Mouse (Mus musculus) MEL (cell line): ENCODE data around the gene Tead1. TPM values are rescaled to one million over a fixed set of nuclear protein-coding genes. Genes with fewer than 3 reads are reported as not detected.
A peak's percentile ranks its signal among the peaks of the same experiment; 100 is the strongest.

Experiments
- DNase-seq: peaks from one replicate; pipeline ENCODE4 v3.0.0; 2011; ENCODE audit warnings: low read depth, low spot score
- H3K27ac ChIP-seq: 2 replicates; pipeline ENCODE4 v1.5.1; 2012; ENCODE audit warnings: low read depth, mild to moderate bottlenecking, control low read depth, low read length, moderate library complexity; ENCODE audit not compliant: control insufficient read depth
- H3K27me3 ChIP-seq, 2 experiments: fragments of 150-350 bp in 1 of 2; sonication (generic) in 1 of 2; 2 replicates each; pipeline ENCODE4 v1.6.1; 2012; ENCODE audit warnings: low read length in 2 of 2, mild to moderate bottlenecking in 2 of 2, improper control_type of control experiment in 1 of 2, moderate library complexity in 1 of 2; ENCODE audit not compliant: insufficient read depth in 2 of 2, control insufficient read depth in 1 of 2
- H3K36me3 ChIP-seq, 2 experiments: 2 replicates each; pipeline ENCODE4 v1.6.1; 2012 to 2014; ENCODE audit warnings: low read length in 2 of 2, improper control_type of control experiment in 1 of 2, inconsistent platforms in 1 of 2, mild to moderate bottlenecking in 1 of 2; ENCODE audit not compliant: insufficient read depth in 2 of 2, control insufficient read depth in 1 of 2
- H3K4me1 ChIP-seq, 2 experiments: fragments of 150-350 bp in 1 of 2; sonication (generic) in 1 of 2; 2 replicates each; pipeline ENCODE4 v1.6.1; 2012; ENCODE audit warnings: low read length in 2 of 2, improper control_type of control experiment in 1 of 2, mild to moderate bottlenecking in 1 of 2; ENCODE audit not compliant: insufficient read depth in 2 of 2, control insufficient read depth in 1 of 2
- H3K4me3 ChIP-seq, 2 experiments: fragments of 150-350 bp in 1 of 2; sonication (generic) in 1 of 2; 2 replicates each; pipeline ENCODE4 v1.5.1; 2012; ENCODE audit warnings: low read depth in 2 of 2, low read length in 2 of 2, mild to moderate bottlenecking in 2 of 2, moderate library complexity in 2 of 2, control low read depth in 1 of 2, improper control_type of control experiment in 1 of 2; ENCODE audit not compliant: control insufficient read depth in 1 of 2, insufficient read depth in 1 of 2
- H3K79me2 ChIP-seq: 2 replicates; pipeline ENCODE4 v1.6.1; 2012; ENCODE audit warnings: mild to moderate bottlenecking, low read length, moderate library complexity; ENCODE audit not compliant: control insufficient read depth, poor library complexity, insufficient read depth
- H3K9ac ChIP-seq: 2 replicates; pipeline ENCODE4 v1.6.1; 2012; ENCODE audit warnings: low read depth, mild to moderate bottlenecking, control low read depth, low read length, moderate library complexity; ENCODE audit not compliant: control insufficient read depth, poor library complexity, severe bottlenecking
- H3K9me3 ChIP-seq: fragments of 150-350 bp; sonication (generic); replicated peaks from 2 replicates; pipeline ENCODE4 v1.6.1; 2012; ENCODE audit warnings: mild to moderate bottlenecking, low read length, improper control_type of control experiment, moderate library complexity; ENCODE audit not compliant: insufficient read depth
- CHD2 ChIP-seq: IDR thresholded peaks from 2 replicates; pipeline ENCODE4 v1.6.1; 2011; ENCODE audit warnings: low read length, improper control_type of control experiment
- CTCF ChIP-seq, 3 experiments: IDR thresholded peaks in 2 of 3; conservative IDR thresholded peaks in 1 of 3; 2 replicates each; pipeline ENCODE4 v1.5.1; 2011 to 2012; ENCODE audit warnings: low read length in 3 of 3, low read depth in 2 of 3, mild to moderate bottlenecking in 2 of 3, improper control_type of control experiment in 1 of 3, inconsistent platforms in 1 of 3, mixed read lengths in 1 of 3, moderate library complexity in 1 of 3; ENCODE audit not compliant: control insufficient read depth in 1 of 3, insufficient read depth in 1 of 3, poor library complexity in 1 of 3, severe bottlenecking in 1 of 3
- ELF1 ChIP-seq: IDR thresholded peaks from 2 replicates; pipeline ENCODE4 v1.6.1; 2014; ENCODE audit warnings: low read depth, mild to moderate bottlenecking, inconsistent platforms, low read length, improper control_type of control experiment, moderate library complexity
- GABPA ChIP-seq: IDR thresholded peaks from 2 replicates; pipeline ENCODE4 v1.6.1; 2012; ENCODE audit warnings: low read depth, mild to moderate bottlenecking, inconsistent platforms, low read length, improper control_type of control experiment, moderate library complexity
- GATA1 ChIP-seq: IDR thresholded peaks from 2 replicates; pipeline ENCODE4 v1.6.1; 2011; ENCODE audit warnings: low read depth, low read length, improper control_type of control experiment
- HCFC1 ChIP-seq: IDR thresholded peaks from 2 replicates; pipeline ENCODE4 v1.6.1; 2012; ENCODE audit warnings: low read depth, mild to moderate bottlenecking, inconsistent platforms, low read length, improper control_type of control experiment, moderate library complexity
- JUND ChIP-seq: IDR thresholded peaks from 2 replicates; pipeline ENCODE4 v1.6.1; 2011; ENCODE audit warnings: low read depth, mild to moderate bottlenecking, improper control_type of control experiment, low read length
- MAX ChIP-seq: IDR thresholded peaks from 2 replicates; pipeline ENCODE4 v1.6.1; 2011; ENCODE audit warnings: low read length, improper control_type of control experiment
- MEF2A ChIP-seq: IDR thresholded peaks from 2 replicates; pipeline ENCODE4 v1.6.1; 2014; ENCODE audit warnings: low read depth, mild to moderate bottlenecking, inconsistent platforms, low read length, improper control_type of control experiment; ENCODE audit not compliant: poor library complexity, insufficient replicate concordance, severe bottlenecking; ENCODE audit errors: extremely low read depth
- NRF1 ChIP-seq: IDR thresholded peaks from 2 replicates; pipeline ENCODE4 v1.6.1; 2014; ENCODE audit warnings: low read depth, mild to moderate bottlenecking, inconsistent platforms, low read length, improper control_type of control experiment, moderate library complexity; ENCODE audit not compliant: poor library complexity, insufficient read depth, severe bottlenecking
- POLR2A ChIP-seq, 2 experiments: IDR thresholded peaks; 2 replicates each; pipeline ENCODE4 v1.6.1; 2011 to 2012; ENCODE audit warnings: low read length in 2 of 2, mild to moderate bottlenecking in 2 of 2, control low read depth in 1 of 2, improper control_type of control experiment in 1 of 2, low read depth in 1 of 2, moderate library complexity in 1 of 2; ENCODE audit not compliant: control insufficient read depth in 1 of 2, insufficient read depth in 1 of 2, poor library complexity in 1 of 2
- RAD21 ChIP-seq: IDR thresholded peaks from 2 replicates; pipeline ENCODE4 v1.6.1; 2011; ENCODE audit warnings: mild to moderate bottlenecking, low read depth, low read length, improper control_type of control experiment
- RCOR1 ChIP-seq: IDR thresholded peaks from 2 replicates; pipeline ENCODE4 v1.6.1; 2012; ENCODE audit warnings: low read depth, mild to moderate bottlenecking, inconsistent platforms, low read length, improper control_type of control experiment
- SIN3A ChIP-seq: IDR thresholded peaks from 2 replicates; pipeline ENCODE4 v1.6.1; 2012; ENCODE audit warnings: low read length, improper control_type of control experiment, inconsistent platforms
- SMC3 ChIP-seq: IDR thresholded peaks from 2 replicates; pipeline ENCODE4 v1.6.1; 2011; ENCODE audit warnings: low read depth, low read length, improper control_type of control experiment
- TAL1 ChIP-seq: IDR thresholded peaks from 2 replicates; pipeline ENCODE4 v1.6.1; 2012; ENCODE audit warnings: mild to moderate bottlenecking, inconsistent platforms, low read length, moderate library complexity, mixed read lengths
- TBP ChIP-seq: IDR thresholded peaks from 2 replicates; pipeline ENCODE4 v1.8.0; 2011; ENCODE audit warnings: low read depth, low read length, improper control_type of control experiment
- TCF12 ChIP-seq: IDR thresholded peaks from 2 replicates; pipeline ENCODE4 v1.6.1; 2014; ENCODE audit warnings: low read depth, mild to moderate bottlenecking, inconsistent platforms, low read length, improper control_type of control experiment, moderate library complexity
- UBTF ChIP-seq: IDR thresholded peaks from 2 replicates; pipeline ENCODE4 v1.6.1; 2012; ENCODE audit warnings: low read depth, mild to moderate bottlenecking, inconsistent platforms, low read length, improper control_type of control experiment, moderate library complexity, borderline replicate concordance; ENCODE audit not compliant: insufficient read depth
- USF2 ChIP-seq, 2 experiments: IDR thresholded peaks; 2 replicates each; pipeline ENCODE4 v1.6.1; 2011 to 2012; ENCODE audit warnings: improper control_type of control experiment in 2 of 2, low read length in 2 of 2, borderline replicate concordance in 1 of 2, inconsistent platforms in 1 of 2, low read depth in 1 of 2, mild to moderate bottlenecking in 1 of 2; ENCODE audit not compliant: insufficient read depth in 1 of 2
- ZC3H11A ChIP-seq: IDR thresholded peaks from 2 replicates; pipeline ENCODE4 v1.6.1; 2012; ENCODE audit warnings: low read depth, mild to moderate bottlenecking, inconsistent platforms, low read length, improper control_type of control experiment
- ZKSCAN1 ChIP-seq: IDR thresholded peaks from 2 replicates; pipeline ENCODE4 v1.6.1; 2012; ENCODE audit warnings: low read depth, mild to moderate bottlenecking, inconsistent platforms, low read length, improper control_type of control experiment, moderate library complexity
- ZMIZ1 ChIP-seq: IDR thresholded peaks from 2 replicates; pipeline ENCODE4 v1.6.1; 2012; ENCODE audit warnings: low read depth, mild to moderate bottlenecking, inconsistent platforms, low read length, improper control_type of control experiment, moderate library complexity
- polyA plus RNA-seq, 2 experiments: library from polyadenylated mRNA; stranded (reverse) in 1 of 2; unstranded in 1 of 2; fragments of >175 nt in 1 of 2; fragments of >200 nt in 1 of 2; gene quantifications; 2 replicates each; pipeline versions ENCODE4 v1.2.1 to v1.2.4; 2012; ENCODE audit warnings: low replicate concordance in 2 of 2, low read depth in 1 of 2; ENCODE audit not compliant: insufficient read length in 2 of 2, insufficient read depth in 1 of 2, missing spikeins in 1 of 2
- total RNA-seq: library from RNA; depleted of rRNA; stranded (reverse); fragments of 300-350 nt; gene quantifications from 2 replicates; pipeline ENCODE4 v1.2.3, GENCODE M21; 2012

Tead1 gene
- total and polyA plus RNA-seq, 3 experiments, result not detected

GRCm38 (mm10) chr7:112919845-112920244 is 240.7 kb downstream of the Tead1 start:
- no peaks in the 10 kb centered on the region for H3K79me2 ChIP-seq
- H3K4me3 ChIP-seq, result no peak overlapping the region
- no peaks in the 10 kb centered on the region for H3K36me3 ChIP-seq
- H3K27me3 ChIP-seq, result no peaks in the 10 kb centered on the region
- no peak overlapping the region for H3K9ac ChIP-seq
- no peaks in the 10 kb centered on the region for H3K9me3 ChIP-seq
- peak; percentile 9 for DNase-seq
- TF ChIP-seq RAD21 (peak; percentile 14), USF2 (IDR thresholded peaks at IDR 0.05; ENCODE audit: borderline replicate concordance in 1 of 2, insufficient read depth in 1 of 2, low read depth in 1 of 2, low read length in 2 of 2) (no peak), ZMIZ1 (no peak), NRF1 (no peak), RCOR1 (no peak), HCFC1 (no peak), MEF2A (no peak), POLR2A (IDR thresholded peaks at IDR 0.05; ENCODE audit: control insufficient read depth in 1 of 2, insufficient read depth in 1 of 2, low read depth in 1 of 2, low read length in 2 of 2, poor library complexity in 1 of 2) (no peak), GATA1 (no peak), ZC3H11A (no peak), JUND (no peak), CHD2 (no peak), TBP (no peak), TAL1 (no peak), SMC3 (peak; percentile 8; the same call in 1 of the 2 replicates), ELF1 (no peak), GABPA (no peak), MAX (no peak), CTCF (IDR thresholded peaks at IDR 0.05 in 2 of 3, conservative IDR thresholded peaks at IDR 0.05 in 1 of 3; ENCODE audit: control insufficient read depth in 1 of 3, insufficient read depth in 1 of 3, low read depth in 2 of 3, low read length in 3 of 3, poor library complexity in 1 of 3, severe bottlenecking in 1 of 3) (peak in 1 of 3 experiments; percentile 19; a peak in 1 of 6 replicates), SIN3A (no peak), TCF12 (no peak), ZKSCAN1 (no peak), UBTF (no peak)
- TF ChIP-seq, all 39 proteins: peak for 3
- H3K4me1 ChIP-seq, result no peaks in the 10 kb centered on the region
- H3K27ac ChIP-seq, result no peak overlapping the region
